Mouse (Mus musculus) left cerebral cortex, postnatal 4 days (tissue): ENCODE data around the gene Tex19.2. TPM values are rescaled to one million over a fixed set of nuclear protein-coding genes. Genes with fewer than 3 reads are reported as not detected.

ENCODE experiments used
- DNase-seq: peaks from one replicate; pipeline ENCODE4 v3.0.0-alpha.2; 2022
- intact Hi-C: fragments of 180-260 bp; cut with DNase I; formaldehyde crosslinking; loops from one replicate; pipeline ENCODE4 v1.15.1; 2025
- total RNA-seq, 2 experiments: library from RNA; stranded (reverse); gene quantifications; 2 replicates each; pipeline ENCODE4 v1.2.3; 2021

Tex19.2 gene
- total RNA-seq = not detected

DNA sequence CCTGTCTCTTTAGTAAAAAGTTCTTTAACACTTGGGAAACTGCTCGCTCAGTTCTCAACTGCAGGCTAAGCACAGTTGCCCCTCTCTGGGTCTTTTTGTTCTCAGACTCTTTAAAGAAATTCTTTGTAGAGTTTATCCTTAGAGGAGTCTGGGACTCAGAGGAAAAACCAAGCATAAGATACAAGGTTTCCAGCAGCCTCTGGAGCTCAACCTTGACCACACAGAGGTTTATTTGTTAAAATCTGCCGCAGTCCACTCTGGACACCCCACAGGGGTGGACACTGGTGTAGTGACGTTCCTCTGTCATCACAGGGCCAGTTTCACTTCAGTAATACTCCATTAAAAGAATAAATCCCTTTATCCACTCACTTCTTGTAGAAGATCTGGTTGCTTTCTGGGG lies at the start of gene Tex19.2:
Gene Tex19.2 (minus strand): TSS at position 101 of the 400 bp plus-strand sequence.
- DNase-seq = no peak
- intact Hi-C loops = no loop called here

DNA sequence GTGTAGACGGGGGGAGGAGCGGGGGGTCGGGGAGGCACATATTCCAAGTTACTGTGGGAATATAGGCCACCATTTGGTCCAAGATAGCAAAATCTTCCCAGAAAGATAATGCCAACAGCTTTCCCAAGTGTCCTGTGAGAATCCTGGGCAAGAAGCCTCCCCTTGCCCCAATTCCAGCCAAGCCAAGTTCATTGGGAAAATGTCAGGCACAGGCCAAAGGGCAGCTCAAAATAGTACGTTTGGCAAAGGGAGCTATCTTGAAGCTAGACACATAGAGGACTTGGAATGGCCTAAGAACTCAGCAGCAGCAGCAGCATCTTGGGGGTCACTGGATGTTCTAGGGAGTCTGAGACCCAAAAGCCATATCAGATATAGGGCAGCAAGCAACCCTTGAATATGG lies 45.3 kb upstream of the Tex19.2 start:
- DNase-seq = no peak
- intact Hi-C loops = no loop called here

DNA sequence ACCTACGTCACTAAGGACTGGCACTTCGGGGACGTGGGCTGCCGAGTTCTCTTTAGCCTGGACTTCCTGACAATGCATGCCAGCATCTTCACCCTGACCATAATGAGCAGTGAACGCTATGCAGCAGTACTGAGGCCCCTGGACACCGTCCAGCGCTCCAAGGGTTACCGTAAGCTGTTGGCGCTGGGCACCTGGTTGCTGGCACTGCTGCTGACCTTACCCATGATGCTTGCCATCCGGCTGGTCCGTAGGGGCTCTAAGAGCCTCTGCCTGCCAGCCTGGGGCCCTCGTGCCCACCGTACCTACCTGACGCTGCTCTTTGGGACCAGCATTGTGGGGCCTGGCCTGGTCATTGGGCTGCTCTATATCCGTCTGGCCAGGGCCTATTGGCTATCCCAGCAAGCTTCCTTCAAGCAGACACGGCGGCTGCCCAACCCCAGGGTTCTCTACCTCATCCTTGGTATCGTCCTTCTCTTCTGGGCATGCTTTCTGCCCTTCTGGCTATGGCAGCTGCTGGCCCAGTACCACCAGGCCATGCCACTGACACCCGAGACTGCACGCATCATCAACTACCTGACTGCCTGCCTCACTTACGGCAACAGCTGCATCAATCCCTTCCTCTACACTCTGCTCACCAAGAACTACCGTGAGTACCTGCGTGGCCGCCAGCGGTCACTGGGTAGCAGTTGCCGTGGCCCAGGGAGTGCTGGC lies 42.3 kb upstream of the Tex19.2 start:
- peak; percentile 35 for DNase-seq
- intact Hi-C loops = no loop called here

DNA sequence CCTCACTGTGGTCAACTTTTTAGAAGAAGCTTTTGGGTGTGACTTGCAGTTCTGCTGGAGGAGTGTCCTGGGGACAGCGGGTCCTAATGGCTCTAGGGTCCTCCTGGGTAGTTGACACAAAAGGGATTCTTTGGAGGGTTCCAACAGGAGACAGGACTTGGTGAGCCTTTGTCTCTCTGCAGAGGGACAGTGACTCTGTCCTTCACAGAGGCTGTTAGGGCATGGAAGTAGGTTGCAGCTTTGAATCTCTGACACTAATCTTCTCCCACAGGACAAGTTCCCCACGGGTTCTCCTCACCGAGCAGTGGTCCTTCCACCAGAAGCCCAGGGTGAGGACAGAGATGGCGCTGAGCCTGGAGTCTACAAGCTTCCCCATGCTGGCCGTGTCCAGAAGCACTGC lies 41.5 kb upstream of the Tex19.2 start, which contains the start of gene Uts2r:
Gene Uts2r (plus strand): TSS at position 301 of the 400 bp plus-strand sequence.
- no peak for DNase-seq
- intact Hi-C loops = no loop called here

DNA sequence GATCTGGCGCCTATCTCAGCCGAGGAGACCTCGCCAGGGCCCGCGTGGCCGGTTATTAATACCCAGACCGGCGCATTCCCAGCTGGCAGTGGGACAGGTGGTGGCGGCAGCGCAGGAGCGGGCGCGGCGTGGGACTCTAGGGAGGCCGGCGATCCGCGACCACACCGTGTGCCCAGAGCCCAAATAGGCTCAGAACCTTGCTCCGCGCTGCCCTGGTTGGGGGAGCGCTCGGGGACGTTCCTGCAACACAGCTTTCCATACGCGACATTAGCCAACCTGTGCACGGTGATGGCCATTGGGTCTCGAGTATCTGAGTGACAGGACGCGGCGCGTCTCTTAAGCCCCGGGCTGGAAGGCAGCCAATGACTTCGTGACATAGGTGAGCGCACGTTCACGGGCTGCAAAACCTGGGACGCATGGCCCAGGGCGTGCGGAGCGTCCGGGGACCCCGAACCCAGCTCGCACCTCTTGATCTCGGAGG lies 38.0 kb upstream of the Tex19.2 start:
- intact Hi-C loops = no loop called here
- peak; percentile 41 for DNase-seq

DNA sequence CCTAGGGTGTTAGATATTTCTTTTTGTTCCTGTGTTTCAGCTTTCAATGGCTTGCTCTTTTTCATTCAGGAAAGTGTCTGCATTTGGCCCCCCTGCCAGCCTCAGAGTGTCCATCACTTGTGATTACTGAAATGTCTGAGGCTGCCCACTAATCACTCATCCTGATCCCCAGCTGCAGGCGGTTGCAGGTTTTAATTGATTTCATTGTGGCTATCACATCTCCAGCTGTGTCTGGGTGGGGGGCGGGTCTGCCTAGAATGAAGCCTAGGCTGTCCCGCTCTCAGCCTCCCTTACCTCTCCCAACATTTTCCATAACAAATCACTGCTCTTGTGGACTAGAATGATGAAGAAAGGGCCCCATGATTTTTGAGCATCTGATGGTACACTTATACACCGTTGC lies 35.7 kb upstream of the Tex19.2 start:
- no peak for DNase-seq
- intact Hi-C loops = no loop called here

DNA sequence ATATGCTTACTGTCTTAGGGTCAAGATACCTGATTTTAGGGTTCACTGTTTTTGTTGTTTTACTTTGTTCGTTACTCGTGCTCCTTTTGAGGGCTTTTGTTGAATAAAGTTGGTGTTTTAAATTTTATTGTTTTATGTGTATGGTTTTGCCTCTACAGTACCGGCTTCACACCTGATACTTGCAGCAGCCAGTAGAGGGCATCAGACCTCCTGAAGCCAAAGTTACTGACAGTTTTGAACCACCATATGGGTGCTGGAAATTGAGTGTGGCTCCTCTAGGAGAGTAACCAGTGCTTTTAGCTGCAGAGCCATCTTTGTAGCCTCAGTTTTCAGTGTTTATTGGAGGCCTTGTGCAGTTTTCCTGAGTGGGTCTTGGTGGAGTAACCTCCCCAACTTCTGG lies 29.7 kb upstream of the Tex19.2 start:
- intact Hi-C loops = no loop called here
- DNase-seq = no peak

DNA sequence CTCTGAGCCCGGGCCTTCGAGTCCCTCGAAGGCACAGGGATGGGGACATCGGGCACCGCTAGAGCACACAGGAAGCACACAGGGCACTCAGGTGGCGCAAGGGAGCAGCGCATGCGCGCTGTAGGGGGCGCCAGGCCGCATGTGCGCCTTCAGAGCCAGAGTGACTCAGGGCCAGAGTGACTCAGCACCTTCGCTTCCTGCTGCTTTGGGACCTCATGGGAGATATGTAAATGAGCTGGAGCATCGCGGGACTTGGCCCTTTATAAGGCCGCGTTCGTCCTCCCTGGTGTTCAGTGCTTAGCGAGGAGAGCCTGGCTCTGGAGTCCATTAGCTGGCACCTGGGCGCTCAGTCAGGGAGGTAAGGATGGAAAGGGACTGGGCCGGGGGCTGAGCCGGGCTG lies 27.4 kb upstream of the Tex19.2 start, which contains the start of gene Tex19.1:
Gene Tex19.1 (plus strand): TSS at position 279 of the 400 bp plus-strand sequence.
- no peak for DNase-seq
- intact Hi-C loops = no loop called here

DNA sequence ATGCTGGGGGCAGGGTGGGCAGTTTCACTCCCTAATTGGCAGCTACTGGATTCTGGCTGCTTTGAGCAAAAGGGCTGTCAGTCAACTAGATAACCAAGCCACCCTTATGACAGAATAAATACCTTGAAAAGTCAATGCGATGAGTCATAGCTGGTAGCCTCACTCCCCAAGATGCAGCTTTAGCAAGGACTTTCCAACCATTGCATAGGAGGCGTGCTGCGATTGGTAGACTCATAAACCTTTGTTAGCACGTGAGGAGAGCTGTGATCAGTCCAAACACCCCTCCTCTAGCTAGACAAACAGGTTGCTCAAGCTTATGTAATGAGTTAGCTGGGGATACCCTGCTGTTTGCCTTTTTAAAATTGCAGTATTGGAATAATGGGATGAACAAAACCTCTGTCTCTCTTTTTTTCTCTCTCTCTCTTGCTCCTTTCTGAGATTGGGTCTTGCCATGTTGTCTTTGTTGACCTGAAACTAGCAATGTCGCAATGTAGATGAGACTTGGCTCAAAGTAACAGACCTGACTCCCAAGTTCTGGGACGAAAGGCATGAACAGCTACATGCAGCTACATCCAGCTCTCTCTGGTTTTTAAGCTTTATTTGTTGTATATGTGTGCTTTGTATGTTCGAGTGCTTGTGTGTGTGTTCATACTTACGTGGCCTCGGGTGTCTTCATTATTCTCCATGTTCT lies 25.0 kb upstream of the Tex19.2 start:
- intact Hi-C loops = no loop called here
- DNase-seq = no peak

DNA sequence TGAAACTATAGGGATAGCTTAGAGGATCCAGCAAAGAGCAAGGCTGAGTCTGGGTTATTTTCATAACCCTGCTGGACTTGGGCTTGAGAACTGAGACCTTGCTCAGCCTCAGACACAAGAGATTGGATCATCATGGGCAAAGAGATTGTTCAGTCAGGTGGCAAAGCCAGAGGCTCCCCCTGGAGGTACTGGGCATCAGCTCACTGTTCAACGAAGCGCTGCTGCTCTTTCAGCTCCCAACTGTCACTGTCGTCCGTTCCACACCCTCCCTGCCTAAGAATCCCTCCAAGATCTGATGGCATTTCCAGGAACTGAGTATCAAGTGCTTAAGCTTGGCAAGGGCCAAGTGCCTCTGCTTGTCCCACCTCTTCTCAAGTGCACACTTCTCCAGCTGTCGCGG lies 20.3 kb upstream of the Tex19.2 start:
- DNase-seq = peak; percentile 14
- intact Hi-C loops = no loop called here

DNA sequence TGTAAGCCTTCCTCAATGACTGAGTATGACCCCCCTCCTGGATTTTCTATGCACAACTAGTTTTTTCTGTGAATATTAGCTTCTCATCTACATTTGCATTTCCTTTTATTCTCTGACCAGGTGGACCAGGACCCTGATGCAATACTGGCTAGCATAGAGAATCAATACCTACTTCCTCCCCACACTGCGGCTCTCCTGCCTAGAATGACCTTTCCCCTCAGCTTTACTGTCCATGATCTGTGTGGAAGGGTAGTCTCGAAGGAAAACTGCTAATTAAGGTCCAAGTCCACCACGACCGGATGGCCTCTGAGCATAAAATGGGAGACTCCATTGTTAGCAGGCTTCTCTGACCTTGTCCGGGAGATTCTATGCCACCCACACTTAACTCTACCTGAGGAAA lies 19.2 kb upstream of the Tex19.2 start:
- no peak for DNase-seq
- intact Hi-C loops = no loop called here

DNA sequence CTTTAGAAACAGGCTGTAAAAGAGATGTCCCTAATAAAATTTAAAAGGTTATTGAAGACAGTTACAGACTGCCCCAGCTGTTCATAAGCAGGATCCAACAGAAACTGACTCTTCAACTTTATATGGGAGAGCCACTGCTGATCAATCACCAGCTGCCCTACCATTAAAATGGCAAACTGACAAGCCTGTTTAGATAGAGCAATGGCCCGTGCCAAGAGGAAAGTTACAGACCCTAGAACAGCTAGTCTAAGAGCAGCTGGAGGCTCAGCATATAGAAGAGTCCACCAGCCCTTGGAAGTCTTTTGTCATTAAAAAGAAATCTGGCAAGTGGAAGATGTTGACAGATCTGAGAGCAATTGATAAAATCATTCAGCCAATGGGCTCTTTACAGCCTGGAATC lies 16.1 kb upstream of the Tex19.2 start:
- intact Hi-C loops = no loop called here
- DNase-seq = no peak

DNA sequence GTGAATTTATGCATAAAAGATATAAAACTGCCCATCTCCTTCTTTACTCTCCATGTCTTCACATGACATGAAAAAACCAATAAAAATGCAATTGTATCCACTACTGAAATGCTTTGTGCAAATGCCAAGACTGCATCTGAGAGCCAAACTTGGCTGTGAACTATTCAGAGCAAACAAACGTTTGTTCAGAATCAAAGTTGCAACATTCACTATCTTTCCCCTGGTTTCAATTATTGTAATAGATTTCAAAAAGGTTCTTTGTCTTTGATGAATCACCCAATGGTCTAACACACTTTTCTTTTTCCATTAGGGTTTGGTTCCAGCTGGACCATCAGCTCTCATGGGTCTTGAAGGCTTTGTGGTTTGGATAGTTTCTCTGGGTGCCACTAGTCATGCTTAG lies 11.1 kb upstream of the Tex19.2 start:
- DNase-seq = no peak
- intact Hi-C loops = no loop called here

DNA sequence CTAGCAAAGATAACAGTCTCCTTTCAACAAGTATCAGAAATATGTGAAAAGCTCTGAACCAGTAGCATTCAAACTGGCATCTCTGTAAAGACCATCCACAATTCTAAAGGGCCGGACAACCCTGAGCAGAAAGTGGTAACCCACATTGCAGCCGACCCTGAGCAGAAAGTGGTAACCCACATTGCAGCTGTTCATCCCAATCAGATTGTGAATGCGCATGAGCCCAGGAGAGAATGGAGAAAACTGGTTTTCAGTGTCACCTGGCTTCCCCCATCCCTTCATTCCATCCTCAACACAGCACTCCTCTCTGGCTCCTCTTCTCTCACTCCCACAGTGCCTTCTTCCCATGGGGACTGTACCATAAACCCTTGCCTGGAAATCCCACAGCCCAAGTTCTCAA lies 9.0 kb upstream of the Tex19.2 start:
- intact Hi-C loops = no loop called here
- DNase-seq = no peak

DNA sequence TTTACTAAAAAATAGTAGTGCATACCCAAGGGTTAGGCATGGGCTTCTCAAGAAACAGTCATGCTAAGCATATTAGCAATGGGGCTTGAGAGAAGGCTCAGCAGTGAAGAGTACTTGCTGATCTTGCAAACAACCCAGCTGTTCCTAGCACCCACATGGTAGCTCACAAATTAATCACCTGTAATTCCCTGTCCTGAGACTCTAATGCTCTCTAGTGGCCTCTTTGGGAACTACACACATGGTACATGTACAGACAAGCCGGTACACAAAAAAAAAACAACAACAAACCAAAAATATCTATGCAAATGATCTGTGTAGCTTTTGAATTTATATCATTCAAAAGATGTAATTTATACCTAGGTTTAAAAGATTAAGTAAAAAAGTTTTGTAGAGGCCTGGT lies 7.9 kb upstream of the Tex19.2 start:
- intact Hi-C loops = no loop called here
- DNase-seq = no peak

DNA sequence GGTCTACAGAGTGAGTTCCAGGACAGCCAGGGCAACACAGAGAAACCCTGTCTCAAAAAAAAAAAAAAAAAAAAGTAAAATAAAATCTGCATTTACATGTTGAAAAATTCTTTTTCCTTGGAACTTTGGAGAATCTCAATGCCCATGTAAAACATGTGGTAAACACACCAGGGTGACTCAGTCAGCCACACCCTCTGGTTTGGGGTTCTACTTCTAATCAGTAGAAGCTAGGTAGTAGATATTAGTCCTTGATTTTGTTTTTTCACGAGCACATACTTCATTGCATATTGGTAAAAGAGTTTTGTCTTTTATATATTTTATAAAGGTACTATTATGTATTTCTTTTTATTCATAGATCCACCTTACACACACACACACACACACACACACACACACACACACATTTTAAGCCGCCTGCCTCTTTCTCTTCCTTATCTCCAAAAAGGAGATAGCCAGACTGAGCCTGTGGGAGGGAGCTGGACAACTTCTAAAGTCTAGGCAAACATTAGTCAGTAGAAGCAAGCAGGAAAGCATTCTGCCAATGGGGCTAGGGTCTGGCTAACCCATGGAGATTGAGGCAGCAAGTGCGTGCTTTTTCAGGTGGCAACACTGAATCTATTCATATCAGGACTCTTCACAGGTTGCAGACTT lies 7.2 kb upstream of the Tex19.2 start:
- intact Hi-C loops = no loop called here
- no peak for DNase-seq

DNA sequence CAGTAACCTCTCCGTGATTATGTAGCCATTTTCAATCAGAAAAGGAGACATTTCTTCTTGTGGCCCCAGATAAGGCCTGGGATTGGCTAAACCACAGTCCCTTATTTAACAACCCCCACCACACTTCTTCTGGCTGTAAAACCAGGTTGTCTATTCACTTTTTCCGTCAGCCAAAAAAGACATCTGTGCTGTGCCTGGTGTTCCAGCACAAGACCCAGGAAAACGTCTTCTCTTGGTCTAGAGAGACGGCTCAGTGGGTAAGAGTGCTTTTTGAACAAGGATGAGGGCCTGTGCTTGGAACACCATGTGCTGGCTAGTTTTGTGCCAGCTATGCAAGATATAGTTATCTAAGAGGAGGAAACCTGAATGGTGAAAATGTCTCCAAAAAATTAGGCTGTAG lies 5.0 kb upstream of the Tex19.2 start:
- intact Hi-C loops = no loop called here
- no peak for DNase-seq

DNA sequence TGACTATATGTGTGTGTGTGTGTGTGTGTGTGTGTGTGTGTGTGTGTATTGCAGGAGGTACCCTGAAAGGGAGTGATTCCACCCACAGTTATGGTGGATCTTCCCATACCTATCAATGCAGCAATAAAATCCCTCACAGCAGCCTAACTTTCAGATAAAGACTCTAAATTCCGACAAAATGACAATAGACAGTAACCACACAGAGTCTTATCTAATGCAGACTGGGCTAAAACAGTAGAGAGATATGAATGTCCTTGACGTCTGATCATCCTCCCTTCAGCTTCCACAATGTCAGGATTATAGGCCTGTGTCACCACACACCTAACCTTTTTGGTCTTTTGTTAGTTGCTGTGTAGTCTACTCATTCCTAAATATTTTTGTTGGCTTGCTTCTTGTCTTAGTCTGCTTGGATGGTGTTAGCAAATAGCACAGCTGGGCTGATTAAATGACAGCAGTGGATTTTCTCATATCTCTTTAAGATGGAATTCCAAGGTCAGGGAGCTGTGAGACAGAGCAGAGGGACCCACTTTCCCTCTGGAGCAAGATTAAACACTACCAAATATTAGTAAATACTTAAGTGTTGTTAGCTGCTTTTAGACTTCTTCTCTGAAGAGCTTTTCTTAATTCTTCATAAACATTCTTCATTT lies 3.7 kb upstream of the Tex19.2 start:
- intact Hi-C loops = no loop called here
- DNase-seq = no peak

DNA sequence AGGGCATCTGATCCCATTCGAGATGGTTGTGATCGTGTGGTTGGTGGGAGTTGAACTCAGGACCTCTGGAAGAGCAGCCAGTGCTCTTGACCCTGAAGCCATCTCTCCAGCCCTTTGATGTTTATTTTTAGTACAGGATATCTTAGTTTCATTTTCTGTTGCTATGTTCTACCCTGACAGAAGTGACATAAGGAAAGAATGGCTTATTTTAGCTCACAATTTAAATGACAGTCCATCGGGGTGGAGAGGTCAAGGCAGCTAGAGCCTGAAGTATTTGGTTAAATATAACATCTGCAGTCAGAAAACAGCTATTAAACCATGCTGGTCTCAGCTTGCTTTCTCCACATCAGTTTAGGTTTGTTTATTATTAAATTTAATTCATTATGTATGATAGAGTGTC lies 2.7 kb upstream of the Tex19.2 start:
- intact Hi-C loops = no loop called here
- DNase-seq = no peak

DNA sequence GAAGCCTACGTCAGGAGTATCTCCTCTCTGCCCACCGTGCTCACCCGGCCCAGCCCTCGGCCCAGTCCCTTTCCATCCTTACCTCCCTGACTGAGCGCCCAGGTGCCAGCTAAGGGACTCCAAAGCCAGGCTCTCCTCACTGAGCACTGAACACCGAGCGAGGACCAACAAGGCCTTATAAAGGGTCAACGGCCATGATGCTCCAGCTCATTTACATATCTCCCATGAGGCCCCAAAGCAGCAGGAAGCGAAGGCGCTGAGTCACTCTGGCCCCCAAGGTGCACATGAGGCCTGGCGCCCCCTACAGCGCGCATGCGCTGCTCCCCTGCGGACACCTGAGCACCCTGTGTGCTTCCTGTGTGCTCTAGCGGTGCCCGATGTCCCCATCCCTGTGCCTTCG lies 371 bp downstream of the Tex19.2 start:
- DNase-seq = no peak
- intact Hi-C loops = no loop called here

DNA sequence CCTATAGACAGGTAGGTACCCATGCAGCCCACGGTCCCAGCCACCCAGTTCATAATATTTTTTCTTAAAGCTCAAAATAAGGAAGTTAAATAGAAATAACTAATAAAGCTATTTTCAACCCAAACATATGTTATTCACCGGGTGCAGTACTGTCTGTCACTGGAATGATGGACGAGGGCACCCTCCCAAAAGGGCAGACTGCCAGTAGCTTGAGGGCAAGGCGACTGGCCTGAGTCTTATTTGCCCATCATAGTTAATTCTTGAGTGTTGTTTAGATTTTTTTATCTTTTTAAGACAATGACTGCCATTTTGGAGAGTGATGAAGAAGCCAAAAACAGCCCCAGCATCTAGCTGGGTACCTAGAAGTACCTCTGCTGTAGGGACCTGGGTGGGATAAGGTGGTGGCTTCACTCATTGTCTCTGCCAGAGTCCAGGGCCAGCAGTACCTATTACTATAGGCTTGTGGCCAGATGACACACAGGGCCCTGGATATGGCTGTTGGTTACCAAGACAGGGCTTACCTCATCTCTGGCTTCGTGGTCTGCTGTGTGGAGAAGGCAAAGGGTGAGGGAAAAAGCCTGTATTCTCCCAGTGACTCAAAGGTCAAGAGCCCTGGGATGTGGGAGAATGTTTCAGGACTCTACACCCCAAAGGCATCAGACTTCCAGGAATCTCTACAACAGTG lies 6.2 kb downstream of the Tex19.2 start:
- DNase-seq = peak; percentile 89
- intact Hi-C loops = no loop called here
